Mouse (Mus musculus): ENCODE results near the gene Ntmt1. TPM values are rescaled to one million over a fixed set of nuclear protein-coding genes. Genes with fewer than 3 reads are reported as not detected.

Ntmt1 gene
- polyA plus RNA-seq, 1 experiment: 35.6 TPM

DNA sequence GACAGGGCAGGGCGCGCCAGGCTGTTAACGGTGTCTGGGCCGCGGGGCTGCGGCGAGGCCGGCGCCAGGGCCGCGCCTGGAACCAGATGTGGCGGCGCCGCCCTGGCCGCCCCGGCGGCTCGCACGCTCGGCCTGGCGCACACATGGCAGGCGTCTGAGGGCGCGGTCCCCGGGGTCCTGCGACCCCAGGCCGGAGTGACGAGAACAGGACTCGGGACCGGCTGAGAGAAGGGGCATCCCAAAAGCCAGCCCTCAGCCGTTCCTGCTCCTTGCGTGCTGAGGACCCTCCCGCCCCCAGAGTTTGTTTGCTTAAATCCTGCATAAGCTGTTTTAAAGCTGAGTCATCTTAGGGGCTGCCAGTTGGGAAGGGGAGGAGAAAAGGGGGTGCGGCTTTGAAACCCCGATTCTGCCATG, 57.3 kb downstream of the Ntmt1 start:
- DNase-seq (ENCODE audit: low read depth): no peak

DNA sequence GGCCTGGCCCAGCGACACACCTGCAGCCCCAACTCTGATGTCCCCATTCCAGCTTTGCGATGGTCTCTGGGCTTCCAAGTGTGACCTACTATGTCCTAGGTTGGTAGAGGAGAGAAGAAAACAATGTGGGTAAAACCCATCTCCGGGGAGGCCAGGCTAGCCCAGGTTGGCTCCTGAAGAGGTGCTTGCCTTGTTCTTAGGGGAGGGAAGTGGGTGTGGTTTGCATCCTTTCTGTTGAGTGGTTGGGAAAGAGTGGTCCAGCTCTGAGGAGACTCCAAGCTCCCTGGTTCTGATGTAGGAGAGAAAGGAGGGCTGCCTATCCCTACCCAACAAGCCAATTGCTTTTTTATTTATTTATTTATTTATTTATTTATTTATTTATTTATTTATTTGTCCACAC, 57.8 kb downstream of the Ntmt1 start:
- DNase-seq (ENCODE audit: low read depth): no peak

- no peak for DNase-seq (ENCODE audit: low read depth)
Measured at GRCm38 (mm10) chr2:30870863-30871262, 63.2 kb downstream of the Ntmt1 start.

Other genes with a start within 250 kb of the Ntmt1 start
- gene Cstad, start 212.8 kb upstream of the Ntmt1 start, polyA plus RNA-seq (2012; rRNA removed): 1.2 and 1.6 TPM in 2 replicates
- gene 1700001O22Rik, start 4.2 kb upstream of the Ntmt1 start, polyA plus RNA-seq (2012; rRNA removed): 8.0 and 12.3 TPM in 2 replicates
- gene Asb6, start 22.5 kb downstream of the Ntmt1 start, polyA plus RNA-seq (2012; rRNA removed): 41.3 and 45.6 TPM in 2 replicates
- 8.7 and 10.8 TPM in 2 replicates for gene Prrx2, start 27.1 kb downstream of the Ntmt1 start, polyA plus RNA-seq (2012; rRNA removed)
- 151 and 205 TPM in 2 replicates for gene Ptges, start 122.0 kb downstream of the Ntmt1 start, polyA plus RNA-seq (2012; rRNA removed)
- gene Tor1b, start 145.1 kb downstream of the Ntmt1 start, polyA plus RNA-seq (2012; rRNA removed): 28.0 and 31.4 TPM in 2 replicates
- gene Tor1a, start 160.1 kb downstream of the Ntmt1 start, polyA plus RNA-seq (2012; rRNA removed): 37.4 and 41.5 TPM in 2 replicates
- 24.9 and 29.0 TPM in 2 replicates for gene BC005624, start 174.4 kb downstream of the Ntmt1 start, polyA plus RNA-seq (2012; rRNA removed)
- 45.1 and 47.0 TPM in 2 replicates for gene Usp20, start 174.5 kb downstream of the Ntmt1 start, polyA plus RNA-seq (2012; rRNA removed)

All from gonadal fat pad, adult 2 months (tissue).